ENCODE assay signal across 23 mouse cellular contexts in genomic region chr6:125153682-125154081, GRCm38 (mm10).
"Had no signal": no experiment of that assay in that cellular context is flagged by ENCODE, and none has a peak within 500 bp of the region (broad histone marks: within the 10 kb centered on the region; RNA-seq: fewer than 3 reads in every experiment).

No protein-coding gene starts in this region.

- DNase-seq: gastrocnemius, postnatal 14 days; heart, adult 18-20 months; heart, postnatal 10 days; heart, postnatal 4 days; kidney, adult 11 months; kidney, adult 2 months; kidney, adult 9 months; kidney, postnatal 14 days; kidney, postnatal 36 days; layer of hippocampus, adult 9-11 months; layer of hippocampus, postnatal 36 days; left cerebral cortex, postnatal 4 days; liver, embryonic 13.5 days had no signal

- ATAC-seq: hindbrain, postnatal 0 days; intestine, embryonic 16.5 days had no signal

- H3K9ac ChIP-seq: hindbrain, embryonic 13.5 days; hindbrain, embryonic 15.5 days; kidney, embryonic 15.5 days; limb, embryonic 13.5 days; limb, embryonic 15.5 days; liver, embryonic 13.5 days had no signal

- H3K4me3 ChIP-seq: heart, embryonic 10.5 days; heart, embryonic 12.5 days; hindbrain, embryonic 13.5 days; hindbrain, embryonic 15.5 days; kidney, embryonic 15.5 days; limb, embryonic 13.5 days; limb, embryonic 15.5 days; liver, embryonic 13.5 days had no signal

- H3K27me3 ChIP-seq: heart, embryonic 12.5 days; hindbrain, embryonic 13.5 days; hindbrain, embryonic 15.5 days; kidney, embryonic 15.5 days; limb, embryonic 13.5 days; limb, embryonic 15.5 days; liver, embryonic 13.5 days had no signal

- H3K4me2 ChIP-seq: heart, embryonic 12.5 days; hindbrain, embryonic 13.5 days; hindbrain, embryonic 15.5 days; kidney, embryonic 15.5 days; limb, embryonic 13.5 days; limb, embryonic 15.5 days had no signal

- H3K9me3 ChIP-seq: heart, embryonic 10.5 days; heart, embryonic 12.5 days; hindbrain, embryonic 13.5 days; hindbrain, embryonic 15.5 days; kidney, embryonic 15.5 days; limb, embryonic 13.5 days; limb, embryonic 15.5 days; liver, embryonic 13.5 days had no signal

- H3K27ac ChIP-seq: heart, embryonic 10.5 days; hindbrain, embryonic 13.5 days; hindbrain, embryonic 15.5 days; hindbrain, postnatal 0 days; kidney, embryonic 15.5 days; kidney, postnatal 0 days; limb, embryonic 13.5 days had no signal
